Mouse (Mus musculus) MN1 (cell line): Measurements from ENCODE around the gene Ppp2r5c.
A peak's percentile ranks its signal among the peaks of the same experiment; 100 is the strongest.

Source experiments
- DNase-seq: peaks from one replicate; pipeline ENCODE4 v3.0.0-alpha.2; 2016; ENCODE audit warnings: low spot score

The Ppp2r5c gene

GRCm38 (mm10) chr12:110512884-110513283, 66.0 kb downstream of the Ppp2r5c start:
- no peak for DNase-seq

GRCm38 (mm10) chr12:110515676-110516075, 68.8 kb downstream of the Ppp2r5c start:
- peak; percentile 47 for DNase-seq

- DNase-seq, result no peak
Observed at GRCm38 (mm10) chr12:110520236-110520987, 73.5 kb downstream of the Ppp2r5c start.

- no peak for DNase-seq
Observed at GRCm38 (mm10) chr12:110523526-110523925, 76.6 kb downstream of the Ppp2r5c start.

- DNase-seq, result no peak
Observed at GRCm38 (mm10) chr12:110532711-110533110, 85.8 kb downstream of the Ppp2r5c start.

GRCm38 (mm10) chr12:110533151-110533550, 86.2 kb downstream of the Ppp2r5c start:
- DNase-seq, result no peak

- no peak for DNase-seq
Observed at GRCm38 (mm10) chr12:110533832-110534231, 86.9 kb downstream of the Ppp2r5c start.

GRCm38 (mm10) chr12:110535361-110535760, 88.4 kb downstream of the Ppp2r5c start:
- no peak for DNase-seq

GRCm38 (mm10) chr12:110537751-110538150, 90.8 kb downstream of the Ppp2r5c start:
- no peak for DNase-seq

GRCm38 (mm10) chr12:110539346-110539745, 92.4 kb downstream of the Ppp2r5c start:
- no peak for DNase-seq

GRCm38 (mm10) chr12:110539798-110540197, 92.9 kb downstream of the Ppp2r5c start:
- no peak for DNase-seq

- DNase-seq, result no peak
Observed at GRCm38 (mm10) chr12:110540273-110540672, 93.4 kb downstream of the Ppp2r5c start.

GRCm38 (mm10) chr12:110541001-110541400, 94.1 kb downstream of the Ppp2r5c start:
- no peak for DNase-seq

GRCm38 (mm10) chr12:110541528-110541927, 94.6 kb downstream of the Ppp2r5c start:
- no peak for DNase-seq

GRCm38 (mm10) chr12:110545040-110545701, 98.3 kb downstream of the Ppp2r5c start:
- no peak for DNase-seq

- DNase-seq, result no peak
Observed at GRCm38 (mm10) chr12:110547573-110547972, 100.7 kb downstream of the Ppp2r5c start.

- no peak for DNase-seq
Observed at GRCm38 (mm10) chr12:110549437-110550112, 102.7 kb downstream of the Ppp2r5c start.

- no peak for DNase-seq
Observed at GRCm38 (mm10) chr12:110550364-110550763, 103.4 kb downstream of the Ppp2r5c start.

- peak; percentile 57 for DNase-seq
Observed at GRCm38 (mm10) chr12:110552113-110552512, 105.2 kb downstream of the Ppp2r5c start.

- no peak for DNase-seq
Observed at GRCm38 (mm10) chr12:110553362-110553761, 106.4 kb downstream of the Ppp2r5c start.

GRCm38 (mm10) chr12:110555536-110556240, 108.8 kb downstream of the Ppp2r5c start:
- DNase-seq, result no peak
